20 mouse cellular contexts compared by ENCODE assay signal in the genomic region with DNA sequence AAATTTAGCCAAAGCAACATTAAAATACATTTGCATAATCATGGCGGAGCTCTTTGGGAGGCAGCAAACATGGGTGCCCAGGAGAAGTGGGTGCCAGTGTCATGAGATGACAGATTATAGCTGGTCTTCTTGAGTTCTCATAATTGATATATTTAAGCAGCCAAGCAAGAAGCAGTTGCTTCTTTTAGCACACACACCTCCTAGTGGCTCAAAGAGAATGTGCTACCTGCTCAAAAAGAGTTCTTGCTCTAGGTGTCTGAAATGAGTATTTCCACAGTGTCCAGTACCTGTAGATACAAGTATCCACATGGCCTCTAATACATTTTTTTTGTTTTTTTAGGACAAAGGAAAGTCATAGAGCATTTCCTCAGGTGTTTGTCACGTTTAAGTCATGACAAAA.
DNase-seq lines count a peak whose midpoint lies in the region; ATAC-seq and TF ChIP-seq lines count a peak whose summit lies in the region.
"Had no signal": no experiment of that assay in that cellular context is flagged by ENCODE, and none has a peak within 500 bp of the region (broad histone marks: within the 10 kb centered on the region; RNA-seq: fewer than 3 reads in every experiment).

No protein-coding gene starts in this region.

- H3K9me3 ChIP-seq in kidney, postnatal 0 days (replicated peaks; ENCODE audit: low read length) = no peaks in the 10 kb centered on the region
- H3K9me3 ChIP-seq in kidney, embryonic 16.5 days (ENCODE audit: low read length) = no peaks in the 10 kb centered on the region
- no peaks in the 10 kb centered on the region for H3K9me3 ChIP-seq in CH12.LX (replicated peaks; ENCODE audit: low read length)
- no peaks in the 10 kb centered on the region for H3K9me3 ChIP-seq in intestine, embryonic 16.5 days (ENCODE audit: control insufficient read depth, low read length)
- H3K9me3 ChIP-seq: heart, embryonic 13.5 days; limb, embryonic 10.5 days; liver, embryonic 13.5 days; midbrain, embryonic 15.5 days had no signal

- ATAC-seq in kidney, postnatal 0 days (replicated peaks; ENCODE audit: low FRiP score, low read depth) = no peak
- ATAC-seq in kidney, embryonic 16.5 days (ENCODE audit: low FRiP score, low TSS enrichment) = no peak
- peak; percentile 56 to 73; a peak in 2 of 4 replicates for ATAC-seq in hematopoietic stem cell, adult 5-6 weeks (replicated peaks in 1 of 2; ENCODE audit: insufficient read depth in 1 of 2, low FRiP score in 2 of 2, low TSS enrichment in 1 of 2, low read depth in 1 of 2, poor library complexity in 2 of 2, severe bottlenecking in 2 of 2)
- no peak for ATAC-seq in intestine, embryonic 16.5 days
- ATAC-seq: forebrain, embryonic 16.5 days; midbrain, embryonic 15.5 days had no signal

- H3K4me2 ChIP-seq in kidney, postnatal 0 days (ENCODE audit: low read length) = no peak overlapping the region
- H3K4me2 ChIP-seq in kidney, embryonic 16.5 days (replicated peaks; ENCODE audit: low read depth, low read length) = no peak overlapping the region
- no peak overlapping the region for H3K4me2 ChIP-seq in CH12.LX (ENCODE audit: insufficient read depth, low read depth, poor library complexity, severe bottlenecking)
- H3K4me2 ChIP-seq in intestine, embryonic 16.5 days (ENCODE audit: low read depth, low read length) = no peak overlapping the region
- H3K4me2 ChIP-seq: heart, embryonic 13.5 days; liver, embryonic 13.5 days; midbrain, embryonic 15.5 days had no signal

- no peak overlapping the region for H3K27ac ChIP-seq in kidney, postnatal 0 days
- no peak overlapping the region for H3K27ac ChIP-seq in kidney, embryonic 16.5 days (ENCODE audit: low read length)
- H3K27ac ChIP-seq in CH12.LX (ENCODE audit: insufficient read depth, low read depth) = no peak overlapping the region
- H3K27ac ChIP-seq in intestine, embryonic 16.5 days (ENCODE audit: low read length) = no peak overlapping the region
- H3K27ac ChIP-seq: heart, embryonic 13.5 days; limb, embryonic 10.5 days; liver, embryonic 13.5 days; midbrain, embryonic 15.5 days had no signal

- TF ChIP-seq POLR2A in CH12.LX (IDR thresholded peaks at IDR 0.05; ENCODE audit: low read depth, low read length) = no peak

- H3K9ac ChIP-seq in kidney, postnatal 0 days (ENCODE audit: low read depth, low read length) = no peak overlapping the region
- no peak overlapping the region for H3K9ac ChIP-seq in kidney, embryonic 16.5 days (replicated peaks; ENCODE audit: low read length)
- no peak overlapping the region for H3K9ac ChIP-seq in CH12.LX (ENCODE audit: insufficient read depth, low read depth)
- H3K9ac ChIP-seq in intestine, embryonic 16.5 days (ENCODE audit: low read depth, low read length) = no peak overlapping the region
- H3K9ac ChIP-seq: heart, embryonic 13.5 days; liver, embryonic 13.5 days; midbrain, embryonic 15.5 days had no signal

- H3K4me1 ChIP-seq in kidney, postnatal 0 days (replicated peaks; ENCODE audit: insufficient read depth, low read length) = 0 out of 2 replicates have a peak, but pooled peaks cover 3% of the 10 kb centered on the region
- 0 out of 2 replicates have a peak, but pooled peaks cover 5% of the 10 kb centered on the region for H3K4me1 ChIP-seq in kidney, embryonic 16.5 days (ENCODE audit: insufficient read depth, low read length)
- no peaks in the 10 kb centered on the region for H3K4me1 ChIP-seq in CH12.LX (ENCODE audit: control insufficient read depth in 1 of 2, insufficient read depth in 2 of 2)
- H3K4me1 ChIP-seq in intestine, embryonic 16.5 days (ENCODE audit: control insufficient read depth, insufficient read depth, low read length) = no peaks in the 10 kb centered on the region
- H3K4me1 ChIP-seq: heart, embryonic 13.5 days; liver, embryonic 13.5 days; midbrain, embryonic 15.5 days had no signal

- H3K79me2 ChIP-seq in CH12.LX (replicated peaks; ENCODE audit: control insufficient read depth, extremely low read depth, insufficient read depth, poor library complexity, severe bottlenecking) = no peaks in the 10 kb centered on the region

- in situ Hi-C loops in CH12.LX (cut with MboI; ENCODE audit: low pct_ligation_motif_present, low pct_unique_long_range_greater_than_20kb, low sequenced_read_pairs) = no loop called here

- TF ChIP-seq CTCF in kidney, postnatal 0 days (IDR thresholded peaks at IDR 0.05; ENCODE audit: low read depth) = peak; percentile 43; the same call in 1 of the 2 replicates
- no peak; a peak in 1 of 4 replicates for TF ChIP-seq CTCF in CH12.LX (conservative IDR thresholded peaks at IDR 0.05 in 1 of 2, IDR thresholded peaks at IDR 0.05 in 1 of 2; ENCODE audit: low read depth in 2 of 2, low read length in 2 of 2)

- no peak for DNase-seq in kidney, postnatal 0 days (ENCODE audit: low spot score)
- DNase-seq in CH12.LX (ENCODE audit: extremely low read depth) = peak; percentile 9
- DNase-seq in ES-CJ7 (ENCODE audit: low read depth, low spot score) = peak; percentile 4
- no peak for DNase-seq in lung, postnatal 25 days (ENCODE audit: low spot score)
- DNase-seq: adrenal gland, adult 2 months; cerebellum, adult 18-20 months; gastrocnemius, postnatal 25 days; kidney, adult 11 months; kidney, postnatal 4 days; layer of hippocampus, postnatal 36 days; liver, embryonic 13.5 days; lung, postnatal 10 days; right cerebral cortex, postnatal 14 days had no signal

- no peaks in the 10 kb centered on the region for H3K27me3 ChIP-seq in kidney, postnatal 0 days (ENCODE audit: insufficient read depth, low read length)
- H3K27me3 ChIP-seq in kidney, embryonic 16.5 days (ENCODE audit: insufficient read depth, low read length) = no peaks in the 10 kb centered on the region
- H3K27me3 ChIP-seq in CH12.LX (replicated peaks) = no peaks in the 10 kb centered on the region
- H3K27me3 ChIP-seq in intestine, embryonic 16.5 days (replicated peaks; ENCODE audit: control insufficient read depth, insufficient read depth, low read length) = no peaks in the 10 kb centered on the region
- H3K27me3 ChIP-seq: heart, embryonic 13.5 days; liver, embryonic 13.5 days; midbrain, embryonic 15.5 days had no signal

- TF ChIP-seq EP300 in CH12.LX (IDR thresholded peaks at IDR 0.05; ENCODE audit: low read length) = no peak

- WGBS in kidney, postnatal 0 days = 68% methylated on average over 2 of the region's 2 CpGs
- WGBS in kidney, embryonic 16.5 days = 79% methylated on average over 2 of the region's 2 CpGs
- WGBS in intestine, embryonic 16.5 days = 74% methylated on average over 2 of the region's 2 CpGs

- H3K4me3 ChIP-seq in kidney, postnatal 0 days (replicated peaks; ENCODE audit: low read depth, low read length) = no peak overlapping the region
- no peak overlapping the region for H3K4me3 ChIP-seq in kidney, embryonic 16.5 days (ENCODE audit: low read length)
- H3K4me3 ChIP-seq in CH12.LX (replicated peaks in 1 of 3; ENCODE audit: low read depth in 2 of 3, low read length in 2 of 3, poor library complexity in 1 of 3) = no peak overlapping the region
- no peak overlapping the region for H3K4me3 ChIP-seq in intestine, embryonic 16.5 days (ENCODE audit: low read length)
- H3K4me3 ChIP-seq: heart, embryonic 13.5 days; limb, embryonic 10.5 days; liver, embryonic 13.5 days; midbrain, embryonic 15.5 days had no signal

- no peaks in the 10 kb centered on the region for H3K36me3 ChIP-seq in kidney, postnatal 0 days (ENCODE audit: insufficient read depth, low read length)
- no peaks in the 10 kb centered on the region for H3K36me3 ChIP-seq in kidney, embryonic 16.5 days (ENCODE audit: insufficient read depth, low read length)
- no peaks in the 10 kb centered on the region for H3K36me3 ChIP-seq in CH12.LX (replicated peaks in 1 of 2; ENCODE audit: control insufficient read depth in 1 of 2, insufficient read depth in 1 of 2, low read length in 1 of 2)
- no peaks in the 10 kb centered on the region for H3K36me3 ChIP-seq in intestine, embryonic 16.5 days (ENCODE audit: control insufficient read depth, insufficient read depth, low read length)
- H3K36me3 ChIP-seq: heart, embryonic 13.5 days; limb, embryonic 10.5 days; liver, embryonic 13.5 days; midbrain, embryonic 15.5 days had no signal

- TF ChIP-seq RAD21 in CH12.LX (IDR thresholded peaks at IDR 0.05; ENCODE audit: low read depth, low read length) = peak; percentile 11; the same call in 1 of the 2 replicates

- dilution Hi-C loops in CH12.LX (cut with MboI; ENCODE audit: extremely low pct_ligation_motif_present, extremely low pct_unique_long_range_greater_than_20kb, low sequenced_read_pairs) = no loop called here

TF ChIP-seq in CH12.LX, 34 proteins besides CTCF, POLR2A, EP300 and RAD21:
- TF ChIP-seq ETS1 (conservative IDR thresholded peaks at IDR 0.05; ENCODE audit: low read depth, low read length) = no peak
- no peak for TF ChIP-seq ZKSCAN1 (IDR thresholded peaks at IDR 0.05; ENCODE audit: borderline replicate concordance, low read depth, low read length)
- no peak for TF ChIP-seq PAX5 (IDR thresholded peaks at IDR 0.05; ENCODE audit: low read length)
- TF ChIP-seq GABPA (IDR thresholded peaks at IDR 0.05; ENCODE audit: insufficient replicate concordance, low read depth, low read length) = no peak
- no peak for TF ChIP-seq USF1 (IDR thresholded peaks at IDR 0.05; ENCODE audit: low read depth, low read length)
- TF ChIP-seq IRF4 (IDR thresholded peaks at IDR 0.05; ENCODE audit: low read depth, low read length) = no peak
- TF ChIP-seq CHD1 (IDR thresholded peaks at IDR 0.05; ENCODE audit: low read depth, low read length) = no peak
- TF ChIP-seq RCOR1 (conservative IDR thresholded peaks at IDR 0.05; ENCODE audit: low read depth, low read length) = no peak
- no peak for TF ChIP-seq TCF12 (IDR thresholded peaks at IDR 0.05; ENCODE audit: low read depth, low read length)

Comparison
In these comparisons a context has a peak if more than half of its experiments do, and no peak if none do; other contexts are left out.
1. ATAC-seq: peak in hematopoietic stem cell, adult 5-6 weeks (2 of 2); none in kidney, postnatal 0 days (single experiment), kidney, embryonic 16.5 days (single experiment) and intestine, embryonic 16.5 days (single experiment).
2. DNase-seq: peak in CH12.LX (single experiment) and ES-CJ7 (single experiment); none in kidney, postnatal 0 days (single experiment) and lung, postnatal 25 days (single experiment).